Mouse (Mus musculus): ENCODE measurements around the gene Pbld2. TPM values are rescaled to one million over a fixed set of nuclear protein-coding genes. Genes with fewer than 3 reads are reported as not detected.

Pbld2 gene
- polyA plus RNA-seq (2015; fragmentation: Nextera tagmentation; extraction: Ambion mirVana), result 1.1 and 1.5 TPM in 2 replicates

DNA sequence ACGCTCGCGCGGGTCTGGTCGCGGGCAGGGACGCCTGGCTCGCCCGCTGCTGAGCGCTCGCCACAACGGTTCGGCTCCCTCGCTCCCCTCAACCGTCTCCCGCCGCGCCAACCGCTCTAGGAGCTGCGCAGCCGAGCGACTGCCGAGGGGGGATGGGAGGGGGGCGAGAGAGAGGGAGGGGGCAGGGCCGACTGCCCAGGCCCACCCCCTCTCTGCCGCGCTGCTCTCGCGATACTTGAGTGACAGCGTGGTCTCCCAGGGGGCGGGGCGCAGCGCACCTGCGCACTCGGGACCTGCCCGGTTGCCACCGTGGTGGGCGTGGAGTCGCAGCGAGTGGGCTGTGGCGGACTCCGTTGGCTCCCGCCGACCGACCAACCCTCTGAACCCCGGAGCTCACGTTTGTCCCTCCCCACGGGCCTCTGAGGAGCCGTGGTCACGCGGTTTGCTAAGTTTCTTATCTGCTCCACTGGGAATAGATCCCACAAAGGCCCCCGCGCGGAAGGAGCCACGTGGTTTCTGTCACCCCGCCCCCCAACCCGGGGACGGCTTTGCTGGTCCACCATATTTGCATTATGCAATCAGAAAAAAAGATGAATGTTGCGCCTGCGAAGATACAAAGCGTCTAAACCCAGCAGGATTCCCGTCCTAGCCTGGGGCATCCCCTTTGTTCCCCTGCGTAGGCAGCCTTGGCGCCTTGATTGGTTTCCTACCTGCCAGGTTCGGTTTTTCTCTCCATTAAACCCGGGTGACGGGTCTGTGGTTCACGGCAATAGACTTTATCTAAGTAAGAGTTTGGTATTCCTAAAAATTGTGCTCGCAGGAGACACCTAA is at the start of gene Pbld2, which contains the start of gene Hnrnph3:
Gene Pbld2, plus strand, starts transcription at position 567 of the 831 bp plus-strand sequence.
Gene Hnrnph3, minus strand, starts transcription at position 469 of the 831 bp plus-strand sequence.
- no peaks in the 10 kb centered on the region for H3K9me3 ChIP-seq
- peak within 1 kb of the TSS; percentile 99 for H3K27ac ChIP-seq
- H3K9ac ChIP-seq, result peak within 1 kb of the TSS; percentile 99
- H3K36me3 ChIP-seq, result no peaks in the 10 kb centered on the region
- ATAC-seq (ENCODE audit: borderline replicate concordance, extremely low read depth, low FRiP score, low TSS enrichment), result peak; percentile 95
- H3K4me3 ChIP-seq, result peak within 1 kb of the TSS; percentile 98
- no peaks in the 10 kb centered on the region for H3K27me3 ChIP-seq
- H3K4me2 ChIP-seq, result peak within 1 kb of the TSS; percentile 68
- peaks cover 30% of the 10 kb centered on the region for H3K4me1 ChIP-seq
- WGBS, result under 1% methylated on average over 69 of the region's 69 CpGs

DNA sequence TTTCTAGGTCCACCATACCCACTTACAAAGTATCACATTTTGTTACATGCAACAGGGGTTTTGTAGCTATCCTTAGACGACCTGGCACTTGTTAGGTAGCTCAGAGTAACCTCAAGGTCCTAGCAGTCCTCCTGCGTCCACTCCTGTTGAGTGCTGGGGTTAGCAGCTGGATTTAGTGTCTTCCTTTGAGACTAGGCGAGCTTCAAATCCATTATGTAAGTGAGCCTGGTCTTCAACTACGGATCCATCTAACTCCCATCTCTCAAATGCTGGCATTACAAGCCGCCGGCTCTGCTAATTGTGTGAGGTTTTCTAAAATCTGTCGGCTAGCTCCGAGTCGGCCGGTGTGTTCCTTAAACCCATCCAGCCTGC is 44.5 kb upstream of the Pbld2 start:
- Histone ChIP-seq H3K4me1 (peaks cover 5% of the 10 kb centered on the region), H3K27ac (no peak overlapping the region), H3K4me3 (peak overlapping the region; percentile 97), H3K4me2 (peak overlapping the region; percentile 63), H3K9ac (peak overlapping the region; percentile 82), H3K36me3 (peaks cover 9% of the 10 kb centered on the region; the same call in 1 of the 2 replicates), H3K9me3 (no peaks in the 10 kb centered on the region), H3K27me3 (no peaks in the 10 kb centered on the region)
- no peak for ATAC-seq (ENCODE audit: borderline replicate concordance, extremely low read depth, low FRiP score, low TSS enrichment)
- 8% methylated on average over 10 of the region's 10 CpGs for WGBS

DNA sequence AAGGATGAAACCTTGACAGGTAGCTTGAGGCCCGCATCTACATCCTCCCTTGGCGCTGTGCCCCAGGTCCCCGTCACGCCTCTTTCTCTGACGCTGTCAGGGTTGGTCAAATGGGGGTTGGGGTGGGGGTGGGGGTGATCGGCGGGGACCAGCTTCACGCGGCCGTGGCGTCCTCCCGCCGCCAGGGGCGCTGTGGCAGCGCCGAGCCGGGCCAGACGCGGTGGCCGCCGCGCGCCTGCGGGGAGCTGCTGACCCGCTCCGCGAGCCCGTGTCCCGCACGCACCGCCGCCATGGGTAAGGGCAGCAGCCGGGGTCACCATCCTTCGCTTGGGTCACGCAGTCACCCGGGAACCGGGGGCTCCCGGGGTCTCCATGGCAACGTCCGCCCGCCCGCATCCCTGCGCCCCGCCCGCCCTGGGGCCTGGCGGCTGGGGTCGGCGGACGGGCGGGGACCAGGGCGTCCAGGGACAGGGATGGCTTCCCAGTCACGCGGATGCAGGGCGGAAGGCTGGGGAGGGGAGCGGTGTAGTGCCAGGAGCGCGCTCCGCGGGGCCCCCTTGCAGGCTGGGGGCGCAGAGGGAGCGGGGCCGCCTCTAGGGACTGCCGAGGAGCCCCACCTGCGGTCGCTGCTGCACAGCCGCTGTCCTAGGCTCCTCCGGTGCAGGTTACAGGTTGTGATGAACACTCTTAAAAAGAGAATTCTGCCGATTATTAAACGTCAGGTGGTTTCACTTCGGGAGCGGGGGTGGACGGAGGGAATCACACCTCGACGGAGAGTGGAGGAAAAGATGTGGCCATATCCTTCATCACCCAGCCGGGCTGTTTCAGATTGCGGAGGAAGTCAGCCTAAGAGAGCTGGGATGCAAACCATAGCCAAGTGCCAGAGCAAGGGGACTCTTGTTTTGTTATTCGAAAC is 43.8 kb upstream of the Pbld2 start, which contains the start of gene Rufy2:
Gene Rufy2, plus strand, starts transcription at position 185 of the 916 bp plus-strand sequence.
- ATAC-seq (ENCODE audit: borderline replicate concordance, extremely low read depth, low FRiP score, low TSS enrichment), result peak; percentile 91

DNA sequence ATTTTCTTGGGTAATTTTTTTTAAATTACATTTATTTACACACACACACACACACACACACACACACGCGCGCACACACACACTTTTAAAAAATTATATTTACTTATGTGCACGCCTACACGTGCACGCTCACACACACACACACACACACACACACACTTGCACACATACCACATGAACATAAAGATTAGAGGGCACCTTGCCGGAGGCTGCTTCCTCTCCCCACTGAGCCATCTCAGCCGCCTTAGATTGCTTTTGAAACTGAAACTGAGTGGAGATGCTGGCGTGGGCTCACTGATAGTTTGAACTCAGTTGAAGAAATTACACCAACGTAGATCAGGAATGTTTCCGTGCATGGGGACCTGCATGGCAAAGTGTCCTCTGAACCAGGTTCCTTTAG is 40.0 kb upstream of the Pbld2 start:
- ATAC-seq (ENCODE audit: borderline replicate concordance, extremely low read depth, low FRiP score, low TSS enrichment), result no peak
- peaks cover 5% of the 10 kb centered on the region for H3K4me1 ChIP-seq
- peaks cover 18% of the 10 kb centered on the region; the same call in 1 of the 2 replicates for H3K36me3 ChIP-seq
- no peaks in the 10 kb centered on the region for H3K27me3 ChIP-seq
- no peak overlapping the region for H3K4me3 ChIP-seq
- no peak overlapping the region for H3K9ac ChIP-seq
- 91% methylated on average over 11 of the region's 11 CpGs for WGBS
- no peak overlapping the region for H3K27ac ChIP-seq
- H3K4me2 ChIP-seq, result no peak overlapping the region
- no peaks in the 10 kb centered on the region for H3K9me3 ChIP-seq

More for the DNA sequence above, 43.8 kb upstream of the Pbld2 start, which contains the start of gene Rufy2:
- H3K9me3 ChIP-seq, result no peaks in the 10 kb centered on the region
- no peaks in the 10 kb centered on the region for H3K27me3 ChIP-seq
- H3K27ac ChIP-seq, result peak within 1 kb of the TSS; percentile 47; the same call in 1 of the 2 replicates
- WGBS, result 1% methylated on average over 77 of the region's 77 CpGs
- H3K4me1 ChIP-seq, result peaks cover 5% of the 10 kb centered on the region
- peaks cover 15% of the 10 kb centered on the region; the same call in 1 of the 2 replicates for H3K36me3 ChIP-seq
- H3K4me2 ChIP-seq, result peak within 1 kb of the TSS; percentile 63
- peak within 1 kb of the TSS; percentile 97 for H3K4me3 ChIP-seq
- H3K9ac ChIP-seq, result peak within 1 kb of the TSS; percentile 82

DNA sequence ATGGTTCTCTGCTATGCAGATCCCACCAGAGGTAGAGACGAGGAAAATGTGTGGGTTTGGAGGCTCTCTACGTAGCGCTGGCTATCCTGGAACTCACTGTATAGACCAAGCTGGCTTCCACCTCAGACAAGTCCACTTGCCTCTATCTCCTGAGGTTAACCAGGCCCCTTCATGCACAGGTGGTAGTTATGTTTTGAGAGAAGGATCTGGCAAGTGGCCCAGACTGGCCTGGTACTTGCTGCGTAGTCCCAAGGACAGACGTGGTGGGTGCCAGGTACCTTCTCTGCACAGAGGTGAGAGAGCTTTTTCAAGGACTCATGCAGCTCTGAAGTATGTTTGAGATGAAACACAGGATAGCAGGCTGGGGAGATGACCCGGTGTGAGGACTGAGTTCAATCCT is 39.6 kb upstream of the Pbld2 start:
- WGBS, result 85% methylated on average over 6 of the region's 6 CpGs
- no peak overlapping the region for H3K4me3 ChIP-seq
- no peak for ATAC-seq (ENCODE audit: borderline replicate concordance, extremely low read depth, low FRiP score, low TSS enrichment)
- H3K9me3 ChIP-seq, result no peaks in the 10 kb centered on the region
- no peak overlapping the region for H3K9ac ChIP-seq
- H3K27me3 ChIP-seq, result no peaks in the 10 kb centered on the region
- no peak overlapping the region for H3K4me2 ChIP-seq
- no peak overlapping the region for H3K27ac ChIP-seq
- peaks cover 5% of the 10 kb centered on the region for H3K4me1 ChIP-seq
- H3K36me3 ChIP-seq, result peaks cover 18% of the 10 kb centered on the region; the same call in 1 of the 2 replicates

- Histone ChIP-seq H3K9me3 (no peaks in the 10 kb centered on the region), H3K36me3 (peaks cover 37% of the 10 kb centered on the region; the same call in 1 of the 2 replicates), H3K27me3 (no peaks in the 10 kb centered on the region), H3K27ac (no peak overlapping the region), H3K4me2 (no peak overlapping the region), H3K9ac (no peak overlapping the region), H3K4me1 (no peaks in the 10 kb centered on the region), H3K4me3 (no peak overlapping the region)
- WGBS, result 28% methylated on average over 3 of the region's 3 CpGs
- ATAC-seq (ENCODE audit: borderline replicate concordance, extremely low read depth, low FRiP score, low TSS enrichment), result no peak
Measured at GRCm38 (mm10) chr10:62987341-62987740, 36.8 kb upstream of the Pbld2 start.

DNA sequence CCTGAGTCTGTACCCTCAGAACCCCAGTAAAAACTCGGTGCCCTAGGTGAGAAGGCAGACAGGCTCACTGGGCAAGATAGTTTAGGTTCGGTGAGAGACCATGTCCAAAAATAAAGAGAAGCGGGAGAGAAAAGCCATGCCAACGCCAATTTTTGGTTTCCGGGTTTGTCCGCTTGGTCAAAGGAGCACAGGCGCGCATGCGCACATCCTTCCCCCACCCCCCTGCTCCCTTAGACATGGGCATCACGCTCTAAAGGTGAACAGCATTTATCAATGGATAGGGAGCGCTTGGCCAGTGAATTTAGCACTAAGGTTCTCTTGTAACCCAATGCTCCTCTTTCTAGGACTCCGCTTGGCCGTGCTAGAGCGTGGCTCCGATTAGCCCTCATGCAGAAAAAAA is 33.5 kb upstream of the Pbld2 start:
- ATAC-seq (ENCODE audit: borderline replicate concordance, extremely low read depth, low FRiP score, low TSS enrichment), result no peak
- H3K4me1 ChIP-seq, result no peaks in the 10 kb centered on the region
- no peak overlapping the region for H3K4me2 ChIP-seq
- H3K9me3 ChIP-seq, result no peaks in the 10 kb centered on the region
- H3K36me3 ChIP-seq, result peaks cover 41% of the 10 kb centered on the region
- H3K4me3 ChIP-seq, result no peak overlapping the region
- H3K27ac ChIP-seq, result no peak overlapping the region
- 91% methylated on average over 15 of the region's 15 CpGs for WGBS
- no peak overlapping the region for H3K9ac ChIP-seq
- no peaks in the 10 kb centered on the region for H3K27me3 ChIP-seq

DNA sequence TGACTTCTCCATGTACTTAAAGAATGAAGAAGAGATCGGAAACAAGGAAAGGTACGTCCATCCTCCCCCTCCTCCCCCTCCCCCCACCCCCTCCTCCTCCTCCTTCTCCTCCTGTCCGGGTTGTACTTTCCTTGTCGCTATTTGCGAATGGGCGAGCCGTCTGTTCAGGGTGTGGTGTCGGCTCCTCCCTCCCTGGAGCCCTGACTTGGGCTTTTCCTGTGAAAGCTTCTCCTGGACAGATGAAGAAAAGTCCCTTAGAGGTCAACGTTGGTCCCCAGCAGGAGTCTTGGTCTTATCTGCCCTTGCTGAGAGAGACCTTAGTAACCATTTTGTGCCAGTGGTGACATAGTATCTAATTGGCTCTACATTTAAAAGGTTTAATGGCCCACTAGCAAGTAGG is 30.1 kb upstream of the Pbld2 start:
- Histone ChIP-seq H3K27me3 (no peaks in the 10 kb centered on the region), H3K9ac (no peak overlapping the region), H3K36me3 (peaks cover 59% of the 10 kb centered on the region), H3K4me3 (no peak overlapping the region), H3K4me1 (no peaks in the 10 kb centered on the region), H3K4me2 (no peak overlapping the region), H3K9me3 (no peaks in the 10 kb centered on the region), H3K27ac (no peak overlapping the region)
- 82% methylated on average over 5 of the region's 9 CpGs for WGBS
- no peak for ATAC-seq (ENCODE audit: borderline replicate concordance, extremely low read depth, low FRiP score, low TSS enrichment)

- ATAC-seq (ENCODE audit: borderline replicate concordance, extremely low read depth, low FRiP score, low TSS enrichment), result no peak
Measured at GRCm38 (mm10) chr10:63000584-63000983, 23.5 kb upstream of the Pbld2 start.

DNA sequence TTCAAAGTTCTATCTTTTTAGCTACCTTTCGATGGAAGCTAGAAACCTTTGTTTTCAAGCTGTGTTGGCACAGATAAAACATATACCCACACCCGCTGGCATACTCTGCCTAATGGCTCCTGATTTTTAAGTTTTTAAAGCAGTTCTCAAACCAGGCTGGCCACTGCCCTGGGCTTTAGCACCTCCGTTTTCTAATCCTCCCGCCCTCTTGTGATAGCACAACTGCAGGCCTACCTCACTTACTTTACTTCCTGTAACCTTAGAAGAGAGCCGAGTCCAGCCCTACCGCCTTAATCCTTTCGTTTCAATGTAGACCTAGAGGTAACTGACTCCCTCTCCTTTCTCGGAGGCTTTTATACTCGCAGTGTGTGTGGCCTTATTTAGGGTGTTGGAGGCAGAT is 20.9 kb upstream of the Pbld2 start:
- no peak overlapping the region for H3K4me3 ChIP-seq
- H3K27me3 ChIP-seq, result no peaks in the 10 kb centered on the region
- ATAC-seq (ENCODE audit: borderline replicate concordance, extremely low read depth, low FRiP score, low TSS enrichment), result no peak
- H3K4me1 ChIP-seq, result 0 out of 2 replicates have a peak, but pooled peaks cover 3% of the 10 kb centered on the region
- no peak overlapping the region for H3K27ac ChIP-seq
- H3K4me2 ChIP-seq, result no peak overlapping the region
- 73% methylated on average over 9 of the region's 9 CpGs for WGBS
- H3K36me3 ChIP-seq, result peaks cover 67% of the 10 kb centered on the region
- no peak overlapping the region for H3K9ac ChIP-seq
- H3K9me3 ChIP-seq, result no peaks in the 10 kb centered on the region

More at GRCm38 (mm10) chr10:63000584-63000983, 23.5 kb upstream of the Pbld2 start:
- 77% methylated on average over 9 of the region's 9 CpGs for WGBS
- no peaks in the 10 kb centered on the region for H3K9me3 ChIP-seq
- H3K4me2 ChIP-seq, result no peak overlapping the region
- H3K36me3 ChIP-seq, result peaks cover 62% of the 10 kb centered on the region
- H3K9ac ChIP-seq, result no peak overlapping the region
- no peaks in the 10 kb centered on the region for H3K27me3 ChIP-seq
- no peak overlapping the region for H3K27ac ChIP-seq
- no peaks in the 10 kb centered on the region for H3K4me1 ChIP-seq
- H3K4me3 ChIP-seq, result no peak overlapping the region

DNA sequence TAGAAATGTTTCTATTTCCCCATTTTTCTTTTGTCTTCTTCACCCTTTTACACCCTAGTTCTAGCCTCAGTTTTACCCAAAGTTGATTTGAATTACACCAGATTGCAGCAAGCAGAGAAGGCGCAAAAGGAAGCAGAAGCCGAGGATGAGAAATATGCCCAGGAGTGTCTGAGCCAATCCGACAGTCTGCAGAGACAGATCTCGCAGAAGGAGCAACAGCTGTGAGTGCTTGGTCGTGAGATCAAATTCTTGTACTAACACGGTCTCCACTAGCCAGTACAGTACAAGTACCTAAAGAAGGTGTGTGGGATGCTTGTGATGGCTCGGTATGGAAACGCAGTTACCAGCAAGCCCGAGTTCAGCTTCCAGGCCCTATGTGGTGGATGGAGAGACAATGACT is 19.6 kb upstream of the Pbld2 start:
- 87% methylated on average over 9 of the region's 9 CpGs for WGBS
- H3K4me3 ChIP-seq, result no peak overlapping the region
- H3K36me3 ChIP-seq, result peaks cover 65% of the 10 kb centered on the region
- no peak overlapping the region for H3K27ac ChIP-seq
- no peak for ATAC-seq (ENCODE audit: borderline replicate concordance, extremely low read depth, low FRiP score, low TSS enrichment)
- H3K4me2 ChIP-seq, result no peak overlapping the region
- H3K27me3 ChIP-seq, result no peaks in the 10 kb centered on the region
- 0 out of 2 replicates have a peak, but pooled peaks cover 3% of the 10 kb centered on the region for H3K4me1 ChIP-seq
- H3K9me3 ChIP-seq, result no peaks in the 10 kb centered on the region
- H3K9ac ChIP-seq, result no peak overlapping the region

Data from lung, embryonic 15.5 days (tissue).